Mouse (Mus musculus): ENCODE data around the gene Cdh12. TPM values are rescaled to one million over a fixed set of nuclear protein-coding genes. Genes with fewer than 3 reads are reported as not detected.

Cdh12 gene
- total RNA-seq, 1 experiment: not detected

- no peak for DNase-seq (ENCODE audit: low read depth, low spot score)
These were observed 386.8 kb downstream of the Cdh12 start for GRCm38 (mm10) chr15:20835887-20836286.

GRCm38 (mm10) chr15:20836991-20837390 lies 387.9 kb downstream of the Cdh12 start:
- Histone ChIP-seq H3K9me3 (ENCODE audit: control insufficient read depth, insufficient read depth, low read depth, low read length) (no peaks in the 10 kb centered on the region), H3K27ac (ENCODE audit: insufficient read depth, low read depth, low read length, poor library complexity, severe bottlenecking) (no peak overlapping the region), H3K9ac (ENCODE audit: insufficient read depth, low read depth, low read length, poor library complexity, severe bottlenecking) (no peak overlapping the region), H3K4me1 (ENCODE audit: control insufficient read depth in 2 of 2, insufficient read depth in 2 of 2, low read length in 2 of 2, poor library complexity in 1 of 2) (no peaks in the 10 kb centered on the region), H3K36me3 (ENCODE audit: control insufficient read depth, insufficient read depth, low read length, poor library complexity, severe bottlenecking) (no peaks in the 10 kb centered on the region), H3K4me3 (ENCODE audit: insufficient read depth in 1 of 2, low read depth in 1 of 2, low read length in 2 of 2, poor library complexity in 1 of 2, severe bottlenecking in 1 of 2) (no peak overlapping the region)
- TF ChIP-seq ZNF384 (IDR thresholded peaks at IDR 0.05; ENCODE audit: low read depth, low read length): no peak
- no peak for TF ChIP-seq MAFK (IDR thresholded peaks at IDR 0.05; ENCODE audit: insufficient read depth, low read depth, low read length)
- TF ChIP-seq CHD2 (IDR thresholded peaks at IDR 0.05; ENCODE audit: low read depth, low read length): no peak
- no peak for TF ChIP-seq HCFC1 (IDR thresholded peaks at IDR 0.05; ENCODE audit: borderline replicate concordance, insufficient read depth, low read length)
- TF ChIP-seq ZC3H11A (IDR thresholded peaks at IDR 0.05; ENCODE audit: borderline replicate concordance, low read depth, low read length): no peak
- DNase-seq (ENCODE audit: low read depth, low spot score): no peak
- in situ Hi-C loops (cut with MboI; ENCODE audit: low sequenced_read_pairs in 2 of 2, unreplicated experiment in 2 of 2): no loop called here

More at GRCm38 (mm10) chr15:20835887-20836286, 386.8 kb downstream of the Cdh12 start:
- Histone ChIP-seq H3K4me3 (ENCODE audit: insufficient read depth in 1 of 2, low read depth in 1 of 2, low read length in 2 of 2, poor library complexity in 1 of 2, severe bottlenecking in 1 of 2) (no peak overlapping the region), H3K27ac (ENCODE audit: insufficient read depth, low read depth, low read length, poor library complexity, severe bottlenecking) (no peak overlapping the region), H3K36me3 (ENCODE audit: control insufficient read depth, insufficient read depth, low read length, poor library complexity, severe bottlenecking) (no peaks in the 10 kb centered on the region), H3K4me1 (ENCODE audit: control insufficient read depth in 2 of 2, insufficient read depth in 2 of 2, low read length in 2 of 2, poor library complexity in 1 of 2) (no peaks in the 10 kb centered on the region), H3K9me3 (ENCODE audit: control insufficient read depth, insufficient read depth, low read depth, low read length) (no peaks in the 10 kb centered on the region), H3K9ac (ENCODE audit: insufficient read depth, low read depth, low read length, poor library complexity, severe bottlenecking) (no peak overlapping the region)
- TF ChIP-seq CHD2 (IDR thresholded peaks at IDR 0.05; ENCODE audit: low read depth, low read length) (no peak), ZNF384 (IDR thresholded peaks at IDR 0.05; ENCODE audit: low read depth, low read length) (no peak), MAFK (IDR thresholded peaks at IDR 0.05; ENCODE audit: insufficient read depth, low read depth, low read length) (no peak), HCFC1 (IDR thresholded peaks at IDR 0.05; ENCODE audit: borderline replicate concordance, insufficient read depth, low read length) (no peak), ZC3H11A (IDR thresholded peaks at IDR 0.05; ENCODE audit: borderline replicate concordance, low read depth, low read length) (no peak)
- in situ Hi-C loops (cut with MboI; ENCODE audit: low sequenced_read_pairs in 2 of 2, unreplicated experiment in 2 of 2): no loop called here

GRCm38 (mm10) chr15:20841479-20841878 lies 392.4 kb downstream of the Cdh12 start:
- Histone ChIP-seq H3K9me3 (ENCODE audit: control insufficient read depth, insufficient read depth, low read depth, low read length) (no peaks in the 10 kb centered on the region), H3K27ac (ENCODE audit: insufficient read depth, low read depth, low read length, poor library complexity, severe bottlenecking) (no peak overlapping the region), H3K4me3 (ENCODE audit: insufficient read depth in 1 of 2, low read depth in 1 of 2, low read length in 2 of 2, poor library complexity in 1 of 2, severe bottlenecking in 1 of 2) (no peak overlapping the region), H3K36me3 (ENCODE audit: control insufficient read depth, insufficient read depth, low read length, poor library complexity, severe bottlenecking) (no peaks in the 10 kb centered on the region), H3K9ac (ENCODE audit: insufficient read depth, low read depth, low read length, poor library complexity, severe bottlenecking) (no peak overlapping the region), H3K4me1 (ENCODE audit: control insufficient read depth in 2 of 2, insufficient read depth in 2 of 2, low read length in 2 of 2, poor library complexity in 1 of 2) (no peaks in the 10 kb centered on the region)
- DNase-seq (ENCODE audit: low read depth, low spot score): no peak
- TF ChIP-seq HCFC1 (IDR thresholded peaks at IDR 0.05; ENCODE audit: borderline replicate concordance, insufficient read depth, low read length): no peak
- no peak for TF ChIP-seq ZC3H11A (IDR thresholded peaks at IDR 0.05; ENCODE audit: borderline replicate concordance, low read depth, low read length)
- TF ChIP-seq ZNF384 (IDR thresholded peaks at IDR 0.05; ENCODE audit: low read depth, low read length): no peak
- TF ChIP-seq CHD2 (IDR thresholded peaks at IDR 0.05; ENCODE audit: low read depth, low read length): no peak
- TF ChIP-seq MAFK (IDR thresholded peaks at IDR 0.05; ENCODE audit: insufficient read depth, low read depth, low read length): no peak
- in situ Hi-C loops (cut with MboI; ENCODE audit: low sequenced_read_pairs in 2 of 2, unreplicated experiment in 2 of 2): no loop called here

- Histone ChIP-seq H3K4me1 (ENCODE audit: control insufficient read depth in 2 of 2, insufficient read depth in 2 of 2, low read length in 2 of 2, poor library complexity in 1 of 2) (no peaks in the 10 kb centered on the region), H3K9ac (ENCODE audit: insufficient read depth, low read depth, low read length, poor library complexity, severe bottlenecking) (no peak overlapping the region), H3K27ac (ENCODE audit: insufficient read depth, low read depth, low read length, poor library complexity, severe bottlenecking) (no peak overlapping the region), H3K36me3 (ENCODE audit: control insufficient read depth, insufficient read depth, low read length, poor library complexity, severe bottlenecking) (no peaks in the 10 kb centered on the region), H3K4me3 (ENCODE audit: insufficient read depth in 1 of 2, low read depth in 1 of 2, low read length in 2 of 2, poor library complexity in 1 of 2, severe bottlenecking in 1 of 2) (no peak overlapping the region), H3K9me3 (ENCODE audit: control insufficient read depth, insufficient read depth, low read depth, low read length) (no peaks in the 10 kb centered on the region)
- in situ Hi-C loops (cut with MboI; ENCODE audit: low sequenced_read_pairs in 2 of 2, unreplicated experiment in 2 of 2): no loop called here
- DNase-seq (ENCODE audit: low read depth, low spot score): no peak
- no peak for TF ChIP-seq ZC3H11A (IDR thresholded peaks at IDR 0.05; ENCODE audit: borderline replicate concordance, low read depth, low read length)
- TF ChIP-seq MAFK (IDR thresholded peaks at IDR 0.05; ENCODE audit: insufficient read depth, low read depth, low read length): no peak
- no peak for TF ChIP-seq CHD2 (IDR thresholded peaks at IDR 0.05; ENCODE audit: low read depth, low read length)
- no peak for TF ChIP-seq ZNF384 (IDR thresholded peaks at IDR 0.05; ENCODE audit: low read depth, low read length)
- TF ChIP-seq HCFC1 (IDR thresholded peaks at IDR 0.05; ENCODE audit: borderline replicate concordance, insufficient read depth, low read length): no peak
These were observed 414.0 kb downstream of the Cdh12 start for GRCm38 (mm10) chr15:20863076-20863475.

- H3K9ac ChIP-seq (ENCODE audit: insufficient read depth, low read depth, low read length, poor library complexity, severe bottlenecking): no peak overlapping the region
- TF ChIP-seq CHD2 (IDR thresholded peaks at IDR 0.05; ENCODE audit: low read depth, low read length) (no peak), ZNF384 (IDR thresholded peaks at IDR 0.05; ENCODE audit: low read depth, low read length) (no peak), MAFK (IDR thresholded peaks at IDR 0.05; ENCODE audit: insufficient read depth, low read depth, low read length) (no peak), HCFC1 (IDR thresholded peaks at IDR 0.05; ENCODE audit: borderline replicate concordance, insufficient read depth, low read length) (no peak), ZC3H11A (IDR thresholded peaks at IDR 0.05; ENCODE audit: borderline replicate concordance, low read depth, low read length) (no peak)
- no peaks in the 10 kb centered on the region for H3K4me1 ChIP-seq (ENCODE audit: control insufficient read depth in 2 of 2, insufficient read depth in 2 of 2, low read length in 2 of 2, poor library complexity in 1 of 2)
- DNase-seq (ENCODE audit: low read depth, low spot score): no peak
- no peak overlapping the region for H3K27ac ChIP-seq (ENCODE audit: insufficient read depth, low read depth, low read length, poor library complexity, severe bottlenecking)
- H3K9me3 ChIP-seq (ENCODE audit: control insufficient read depth, insufficient read depth, low read depth, low read length): no peaks in the 10 kb centered on the region
- in situ Hi-C loops (cut with MboI; ENCODE audit: low sequenced_read_pairs in 2 of 2, unreplicated experiment in 2 of 2): no loop called here
- no peak overlapping the region for H3K4me3 ChIP-seq (ENCODE audit: insufficient read depth in 1 of 2, low read depth in 1 of 2, low read length in 2 of 2, poor library complexity in 1 of 2, severe bottlenecking in 1 of 2)
- H3K36me3 ChIP-seq (ENCODE audit: control insufficient read depth, insufficient read depth, low read length, poor library complexity, severe bottlenecking): no peaks in the 10 kb centered on the region
These were observed 423.5 kb downstream of the Cdh12 start for GRCm38 (mm10) chr15:20872518-20872917.

Measured in ES-E14 (cell line).